Mouse (Mus musculus) layer of hippocampus, postnatal 36 days (tissue): ENCODE measurements around the gene Csrnp3. TPM values are rescaled to one million over a fixed set of nuclear protein-coding genes. Genes with fewer than 3 reads are reported as not detected.
A peak's percentile ranks its signal among the peaks of the same experiment; 100 is the strongest.

Experiments
- DNase-seq, 2 experiments: peaks; one replicate each; pipeline ENCODE4 v3.0.0; 2022
- total RNA-seq, 2 experiments: library from RNA; stranded (reverse); gene quantifications; 2 replicates each; pipeline ENCODE4 v1.2.3; 2021

The Csrnp3 gene
- total RNA-seq, 2 experiments from 2014 or later: 77.5 to 78.9 TPM

GRCm38 (mm10) chr2:66024837-66025236 lies 179.3 kb downstream of the Csrnp3 start:
- DNase-seq: no peak

DNA sequence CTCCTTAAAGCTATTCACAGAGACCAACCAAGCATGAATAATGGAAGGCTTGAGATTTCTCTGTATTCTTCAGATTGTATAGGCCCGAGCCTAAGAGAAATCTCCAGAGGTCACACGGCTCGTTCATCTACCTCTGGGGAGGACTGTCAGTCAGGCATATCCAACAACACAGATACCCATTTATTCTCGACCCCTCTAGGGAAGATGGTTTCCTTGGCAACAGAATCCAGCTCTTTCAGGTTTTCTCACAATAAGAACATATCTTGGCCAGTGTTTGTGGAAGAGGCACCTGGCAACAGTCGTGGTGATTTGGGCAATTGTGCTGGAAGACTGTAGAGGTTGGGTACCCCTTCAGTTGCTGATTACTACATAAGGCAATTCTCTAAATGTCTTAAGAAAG lies 183.2 kb downstream of the Csrnp3 start:
- DNase-seq: no peak

- DNase-seq: peak; percentile 36 to 45
These were observed 189.5 kb downstream of the Csrnp3 start for GRCm38 (mm10) chr2:66034907-66035679.

DNA sequence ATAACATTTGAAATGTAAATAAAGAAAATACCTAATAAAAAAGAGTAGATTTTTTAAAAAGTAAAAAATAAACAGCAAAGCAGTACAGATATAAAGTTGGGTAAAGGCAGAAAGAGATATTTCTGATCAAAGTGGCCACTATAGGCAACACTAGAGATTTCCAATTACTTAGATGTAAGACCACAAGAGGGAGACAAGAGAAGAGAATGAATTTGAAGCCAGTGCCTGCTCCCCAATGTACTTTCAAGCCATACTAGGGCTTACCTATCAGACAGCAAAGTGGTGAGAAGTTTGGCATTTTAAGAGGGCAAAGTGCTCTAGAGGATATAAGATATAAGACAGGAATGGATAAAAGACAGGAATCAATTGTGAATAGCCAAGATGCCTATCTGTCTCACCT lies 195.0 kb downstream of the Csrnp3 start:
- no peak for DNase-seq

DNA sequence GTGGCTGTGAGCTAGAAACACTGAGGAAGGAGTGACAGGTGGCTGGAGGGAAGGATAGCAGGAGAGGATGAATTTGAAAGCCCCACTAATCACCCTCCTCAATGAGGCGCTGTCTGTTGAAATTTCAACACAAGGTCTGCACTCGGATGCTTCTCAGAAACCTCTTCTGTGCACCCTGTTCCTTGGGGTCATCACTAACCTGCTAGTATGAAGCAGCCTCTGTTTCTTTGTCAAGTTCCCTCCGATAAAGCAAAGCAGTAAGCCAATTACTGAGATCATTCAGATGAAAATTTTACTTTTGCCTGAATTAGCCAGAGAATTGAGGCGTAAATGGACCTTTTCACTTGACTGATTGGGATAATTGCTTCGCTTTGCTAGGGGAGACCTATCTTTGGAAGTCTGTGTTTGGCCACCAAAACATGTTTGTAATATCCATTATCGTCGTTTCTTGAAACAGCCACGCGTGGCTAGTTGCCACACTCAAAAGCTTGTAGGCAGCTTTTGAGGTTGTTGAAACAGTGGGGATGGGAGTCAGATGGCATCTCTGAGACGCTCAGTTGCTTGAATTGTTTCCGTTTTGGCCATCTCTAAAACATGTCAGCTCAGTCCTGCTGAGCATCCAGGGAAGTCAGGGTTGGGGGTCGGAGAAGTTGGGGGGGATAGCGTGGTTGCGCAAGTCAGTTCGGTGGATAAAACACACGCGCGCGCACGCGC lies 195.8 kb downstream of the Csrnp3 start:
- no peak for DNase-seq

GRCm38 (mm10) chr2:66041917-66042419 lies 196.4 kb downstream of the Csrnp3 start:
- peak; percentile 56 to 58 for DNase-seq

- no peak for DNase-seq
These were observed 198.2 kb downstream of the Csrnp3 start for GRCm38 (mm10) chr2:66043441-66044404.

DNA sequence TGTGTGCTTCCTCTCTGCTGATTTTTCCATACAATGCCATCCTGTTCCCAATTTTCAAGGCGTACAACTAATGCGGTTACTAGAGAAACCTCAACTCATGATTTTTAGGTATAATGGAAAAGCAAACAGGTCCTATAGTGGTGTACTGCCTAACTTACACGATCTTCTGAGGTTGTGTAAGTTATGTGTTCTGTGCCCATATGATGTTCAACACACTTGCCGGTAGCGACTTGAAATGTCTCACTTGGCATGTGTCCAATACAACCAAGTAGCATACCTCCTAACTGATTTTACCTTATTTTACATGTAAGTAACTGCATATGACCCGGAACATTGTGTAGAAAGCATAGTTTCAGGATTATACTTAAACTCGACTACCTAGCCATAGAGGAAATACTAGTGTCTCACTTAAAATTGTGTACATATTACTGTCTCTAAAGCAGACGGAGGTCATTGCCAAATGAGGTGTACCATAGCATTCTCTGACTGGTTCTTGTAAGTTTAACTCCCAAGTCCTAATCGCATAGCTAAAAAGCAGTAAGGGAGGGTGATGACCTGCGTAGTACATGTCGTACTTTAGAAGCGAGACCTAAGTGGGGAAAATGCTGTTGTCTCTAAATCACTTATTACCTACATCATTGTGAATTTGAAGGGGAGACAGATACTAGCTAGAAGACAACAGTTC lies 199.0 kb downstream of the Csrnp3 start:
- DNase-seq: no peak

GRCm38 (mm10) chr2:66063291-66063690 lies 217.7 kb downstream of the Csrnp3 start:
- no peak for DNase-seq

DNA sequence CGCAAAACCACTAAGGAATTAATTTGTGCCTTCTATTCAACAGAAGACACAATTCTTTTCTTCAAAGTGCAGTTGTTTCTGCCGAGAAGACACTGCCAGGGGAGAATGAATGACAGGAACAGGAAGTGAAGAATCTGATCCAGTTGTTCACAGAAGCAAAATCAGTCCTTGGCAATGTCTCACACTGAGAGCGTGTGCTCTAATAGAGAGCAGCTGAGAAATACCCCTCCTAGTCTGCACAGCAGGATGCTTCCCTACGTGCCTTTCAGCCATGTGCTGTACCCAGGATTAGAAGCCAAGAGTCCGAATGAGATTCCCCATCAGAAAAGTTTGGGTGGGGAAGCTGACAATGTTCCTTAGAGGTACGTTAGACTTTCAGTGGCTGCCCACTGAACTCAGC lies 223.9 kb downstream of the Csrnp3 start:
- DNase-seq: no peak

DNA sequence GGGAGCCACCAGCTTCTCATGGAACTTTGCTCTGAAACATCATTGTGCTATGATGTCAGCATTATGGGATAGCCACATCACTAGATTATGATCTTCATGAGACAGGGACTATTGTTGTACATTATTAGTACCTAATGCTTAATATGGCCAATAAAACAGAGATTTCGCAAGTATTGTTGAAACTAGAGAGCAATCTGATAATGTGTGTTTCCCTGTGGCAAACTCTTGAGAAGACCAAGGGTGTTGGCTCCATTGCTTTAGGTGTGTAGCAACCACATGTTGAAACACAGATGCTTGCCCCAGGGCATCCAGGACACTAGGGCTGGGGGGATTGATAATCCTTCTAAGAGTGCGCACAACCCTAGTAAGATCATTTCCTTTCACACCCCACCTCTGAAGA lies 235.2 kb downstream of the Csrnp3 start:
- no peak for DNase-seq

Other genes starting within 250 kb of the Csrnp3 start
- gene Scn2a, start 225.0 kb upstream of the Csrnp3 start, total RNA-seq: 100 to 1,000 TPM; 247 to 255 TPM